Mouse (Mus musculus) kidney, adult 2 months (tissue): Measurements from ENCODE around the gene Nav2.

ENCODE experiments used
- CTCF ChIP-seq: fragments of 200-500 bp; conservative IDR thresholded peaks from 2 replicates; pipeline ENCODE4 v1.5.1; 2011; ENCODE audit warnings: low read depth, mild to moderate bottlenecking, control low read depth, low read length, moderate library complexity, mixed read lengths; ENCODE audit not compliant: insufficient read depth, insufficient read length
- POLR2A ChIP-seq: fragments of 200-500 bp; IDR thresholded peaks from one replicate; pipeline ENCODE4 v1.6.1; 2011; ENCODE audit warnings: low read depth, low read length, control low read depth

- TF ChIP-seq POLR2A (no peak), CTCF (no peak)
Measured at GRCm38 (mm10) chr7:49411803-49412202, 503.3 kb downstream of the Nav2 start.
